Mouse (Mus musculus) neural tube, embryonic 14.5 days (tissue): ENCODE data around the gene Psmd3. TPM values are rescaled to one million over a fixed set of nuclear protein-coding genes. Genes with fewer than 3 reads are reported as not detected.

Experiments used
- ATAC-seq: fragments of 200-750 bp; cut with Nextera tagmentation; 2 replicates; pipeline ENCODE4 v1.8.0; 2017; ENCODE audit warnings: low read depth, mild to moderate bottlenecking, moderate TSS enrichment, moderate library complexity
- H3K27ac ChIP-seq: fragments of 300-500 bp; sonication (generic); 2 replicates; pipeline ENCODE4 v1.5.1; 2014; ENCODE audit warnings: low read depth, mild to moderate bottlenecking, control low read depth, low read length, moderate library complexity, mixed read lengths
- H3K27me3 ChIP-seq: fragments of 300-500 bp; sonication (generic); 2 replicates; pipeline ENCODE4 v1.6.1; 2014; ENCODE audit warnings: low read length; ENCODE audit not compliant: control insufficient read depth, insufficient read depth
- H3K36me3 ChIP-seq: fragments of 300-500 bp; sonication (generic); 2 replicates; pipeline ENCODE4 v1.6.1; 2014; ENCODE audit warnings: low read length, mixed read lengths; ENCODE audit not compliant: control insufficient read depth, insufficient read depth
- H3K4me1 ChIP-seq: fragments of 300-500 bp; sonication (generic); 2 replicates; pipeline ENCODE4 v1.6.1; 2014; ENCODE audit warnings: low read length; ENCODE audit not compliant: control insufficient read depth, insufficient read depth
- H3K4me2 ChIP-seq: fragments of 300-500 bp; sonication (generic); 2 replicates; pipeline ENCODE4 v1.6.1; 2014; ENCODE audit warnings: mild to moderate bottlenecking, low read depth, low read length, control low read depth
- H3K4me3 ChIP-seq: fragments of 300-500 bp; sonication (generic); 2 replicates; pipeline ENCODE4 v1.5.1; 2014; ENCODE audit warnings: low read depth, low read length, control low read depth, mixed read lengths
- H3K9ac ChIP-seq: fragments of 300-500 bp; sonication (generic); replicated peaks from 2 replicates; pipeline ENCODE4 v1.6.1; 2014; ENCODE audit warnings: low read depth, mild to moderate bottlenecking, control low read depth, low read length, mixed read lengths
- H3K9me3 ChIP-seq: fragments of 300-500 bp; sonication (generic); 2 replicates; pipeline ENCODE4 v1.6.1; 2016; ENCODE audit warnings: low read length; ENCODE audit not compliant: control insufficient read depth
- WGBS: fragments of 180-500 bp; shearing (Covaris S2); extraction: QIAGEN DNeasy Blood & Tissue Kit; methylation state at CpG from one replicate; pipeline ENCODE4 v1.1.7; 2014; 5-methylcytosine and 5-hydroxymethylcytosine counted together
- polyA plus RNA-seq: library from polyadenylated mRNA; unstranded; fragments of >200 nt; fragmentation: Nextera tagmentation; extraction: Ambion mirVana; gene quantifications from 2 replicates; pipeline ENCODE4 v1.2.1, GENCODE M21; 2014

The Psmd3 gene
- polyA plus RNA-seq, 1 experiment from 2014 or later: 117 TPM

DNA sequence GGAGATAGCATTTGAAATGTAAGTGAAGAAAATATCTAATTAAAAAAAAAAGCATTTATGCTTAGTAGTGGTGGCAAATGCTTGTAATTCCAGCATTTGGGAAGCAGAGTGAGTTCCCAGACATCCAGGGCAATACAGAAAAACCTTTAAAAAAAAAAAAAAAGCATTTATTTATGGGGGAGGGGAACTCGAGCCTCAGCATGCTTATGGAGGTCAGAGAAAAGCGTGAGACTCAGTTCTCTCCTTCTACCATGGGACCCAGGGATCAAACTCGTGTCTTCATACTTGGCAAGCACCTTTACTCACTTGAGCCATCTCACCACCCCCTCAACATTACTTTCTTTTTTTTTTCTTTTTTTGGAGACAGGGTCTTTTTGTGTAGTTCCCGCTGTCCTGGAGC lies 1.2 kb upstream of the Psmd3 start:
- Histone ChIP-seq H3K27me3 (no peaks in the 10 kb centered on the region), H3K4me2 (0 out of 2 replicates have a peak overlapping the region, but pooled peaks have one; percentile 91), H3K9me3 (no peaks in the 10 kb centered on the region), H3K4me3 (no peak overlapping the region), H3K36me3 (peaks cover 10% of the 10 kb centered on the region), H3K4me1 (peaks cover 7% of the 10 kb centered on the region), H3K27ac (no peak overlapping the region), H3K9ac (no peak overlapping the region)
- WGBS: 83% methylated on average over 4 of the region's 4 CpGs
- no peak for ATAC-seq

DNA sequence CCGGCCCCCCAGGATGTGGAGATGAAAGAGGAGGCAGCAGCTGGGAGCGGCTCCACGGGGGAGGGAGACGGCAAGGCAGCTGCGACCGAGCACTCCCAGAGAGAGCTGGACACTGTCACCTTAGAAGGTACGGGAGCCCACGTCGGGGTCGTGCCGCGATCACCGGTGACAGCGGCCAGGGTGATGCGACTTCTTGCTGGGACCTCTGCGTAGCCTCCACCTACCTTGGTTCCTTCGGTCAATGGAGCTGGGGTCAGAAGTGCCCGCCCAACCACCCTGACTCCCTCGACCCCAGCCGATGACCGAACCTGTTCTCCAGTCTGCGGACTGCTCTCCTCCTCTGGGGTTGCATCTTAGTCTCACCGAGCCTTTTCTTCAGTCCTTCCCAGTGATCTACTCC lies 457 bp downstream of the Psmd3 start:
- peaks cover 26% of the 10 kb centered on the region for H3K36me3 ChIP-seq
- H3K4me2 ChIP-seq: peak overlapping the region; percentile 91
- peak; percentile 22; the same call in 1 of the 2 replicates for ATAC-seq
- peak overlapping the region; percentile 49 for H3K27ac ChIP-seq
- WGBS: 0% methylated on average over 23 of the region's 23 CpGs
- no peaks in the 10 kb centered on the region for H3K9me3 ChIP-seq
- H3K4me3 ChIP-seq: peak overlapping the region; percentile 98
- peaks cover 7% of the 10 kb centered on the region for H3K4me1 ChIP-seq
- no peaks in the 10 kb centered on the region for H3K27me3 ChIP-seq
- peak overlapping the region; percentile 98 for H3K9ac ChIP-seq

DNA sequence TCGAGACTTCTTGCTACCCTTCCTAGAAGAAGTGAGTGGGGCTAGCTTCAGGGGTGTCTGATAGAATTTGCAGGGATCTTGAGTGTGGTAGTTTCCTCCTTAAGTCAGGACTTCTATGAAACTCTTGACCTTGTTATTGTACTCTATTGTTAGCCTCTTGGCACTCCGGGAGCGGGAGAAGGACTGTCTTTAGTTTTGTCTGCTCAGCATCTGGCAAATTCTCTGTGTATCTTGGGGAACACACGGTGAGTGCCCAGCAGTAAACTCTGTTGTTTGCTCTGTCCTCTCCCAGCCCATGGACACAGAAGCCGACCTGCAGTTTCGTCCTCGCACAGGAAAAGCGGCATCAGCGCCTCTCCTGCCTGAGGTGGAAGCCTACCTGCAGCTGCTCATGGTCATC lies 3.3 kb downstream of the Psmd3 start:
- Histone ChIP-seq H3K27ac (no peak overlapping the region), H3K9ac (no peak overlapping the region), H3K27me3 (no peaks in the 10 kb centered on the region), H3K4me3 (no peak overlapping the region), H3K4me1 (peaks cover 7% of the 10 kb centered on the region), H3K36me3 (peaks cover 48% of the 10 kb centered on the region), H3K9me3 (no peaks in the 10 kb centered on the region), H3K4me2 (no peak overlapping the region)
- 90% methylated on average over 9 of the region's 9 CpGs for WGBS
- no peak for ATAC-seq

DNA sequence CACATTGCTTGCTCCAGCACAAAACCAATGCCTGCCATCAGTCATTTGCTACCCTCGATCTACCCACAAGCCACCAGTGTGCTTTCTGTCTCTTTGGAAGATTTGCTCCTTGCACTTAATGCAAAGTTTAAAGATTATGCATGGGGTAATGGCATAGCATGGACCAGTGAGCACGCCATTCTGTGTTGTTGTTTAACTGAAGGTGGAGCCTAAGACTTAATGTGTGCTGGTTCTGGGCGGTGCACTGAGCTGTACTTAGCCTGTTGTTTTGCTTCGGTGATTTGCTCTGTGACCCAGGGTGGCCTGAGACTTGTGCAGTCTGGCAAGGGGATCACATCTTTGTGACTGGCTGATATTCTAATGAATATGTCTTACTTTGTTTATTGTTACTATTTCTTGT lies 4.6 kb downstream of the Psmd3 start:
- Histone ChIP-seq H3K4me3 (no peak overlapping the region), H3K27ac (no peak overlapping the region), H3K4me1 (peaks cover 7% of the 10 kb centered on the region), H3K9ac (no peak overlapping the region), H3K27me3 (no peaks in the 10 kb centered on the region), H3K9me3 (no peaks in the 10 kb centered on the region), H3K36me3 (peaks cover 61% of the 10 kb centered on the region), H3K4me2 (no peak overlapping the region)
- no peak for ATAC-seq
- WGBS: 92% methylated on average over 4 of the region's 4 CpGs

DNA sequence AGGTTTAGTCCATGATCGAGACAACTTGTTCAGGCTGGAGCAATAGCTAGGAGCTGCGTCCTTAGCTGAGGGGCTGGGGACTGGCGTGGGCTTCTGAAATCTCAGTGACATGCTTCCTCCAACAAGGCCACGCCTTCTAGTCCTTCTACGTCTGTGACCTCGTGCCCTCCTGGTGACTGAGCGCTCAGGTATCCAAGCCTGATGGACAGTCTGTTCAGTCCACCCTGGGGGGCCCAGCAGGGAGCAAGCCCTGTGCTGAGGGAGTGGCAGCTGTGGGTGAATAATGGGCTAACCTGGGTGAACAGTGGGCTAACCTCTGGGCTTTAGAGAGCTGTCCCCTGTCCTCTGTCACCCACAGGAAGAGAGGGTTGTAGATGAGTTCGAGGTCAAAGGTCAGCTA lies 5.7 kb downstream of the Psmd3 start:
- peaks cover 7% of the 10 kb centered on the region for H3K4me1 ChIP-seq
- 93% methylated on average over 8 of the region's 8 CpGs for WGBS
- H3K27me3 ChIP-seq: no peaks in the 10 kb centered on the region
- ATAC-seq: no peak
- H3K4me3 ChIP-seq: no peak overlapping the region
- H3K9me3 ChIP-seq: no peaks in the 10 kb centered on the region
- no peak overlapping the region for H3K27ac ChIP-seq
- no peak overlapping the region for H3K4me2 ChIP-seq
- no peak overlapping the region for H3K9ac ChIP-seq
- peaks cover 71% of the 10 kb centered on the region for H3K36me3 ChIP-seq

DNA sequence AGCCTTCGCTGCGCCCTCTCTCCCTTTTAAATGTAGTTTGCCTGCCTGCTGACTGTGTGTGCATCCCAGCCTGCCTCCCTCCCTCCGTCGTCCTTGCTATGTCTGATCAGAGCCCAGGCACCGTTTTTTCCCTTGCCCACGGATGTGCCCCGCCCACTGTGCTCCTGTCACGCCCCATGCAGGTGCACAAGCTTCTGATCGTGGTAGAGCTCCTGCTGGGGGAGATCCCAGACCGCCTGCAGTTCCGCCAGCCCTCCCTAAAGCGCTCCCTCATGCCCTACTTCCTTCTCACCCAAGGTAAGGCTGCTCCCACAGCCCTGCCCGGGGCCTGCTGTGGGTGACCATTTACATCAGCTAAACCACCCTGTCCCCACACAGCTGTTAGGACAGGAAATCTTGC lies 10.8 kb downstream of the Psmd3 start:
- ATAC-seq: no peak
- no peaks in the 10 kb centered on the region for H3K9me3 ChIP-seq
- H3K4me2 ChIP-seq: no peak overlapping the region
- H3K4me3 ChIP-seq: no peak overlapping the region
- no peaks in the 10 kb centered on the region for H3K27me3 ChIP-seq
- H3K27ac ChIP-seq: no peak overlapping the region
- WGBS: 75% methylated on average over 13 of the region's 13 CpGs
- no peak overlapping the region for H3K9ac ChIP-seq
- H3K36me3 ChIP-seq: peaks cover 68% of the 10 kb centered on the region
- H3K4me1 ChIP-seq: no peaks in the 10 kb centered on the region

DNA sequence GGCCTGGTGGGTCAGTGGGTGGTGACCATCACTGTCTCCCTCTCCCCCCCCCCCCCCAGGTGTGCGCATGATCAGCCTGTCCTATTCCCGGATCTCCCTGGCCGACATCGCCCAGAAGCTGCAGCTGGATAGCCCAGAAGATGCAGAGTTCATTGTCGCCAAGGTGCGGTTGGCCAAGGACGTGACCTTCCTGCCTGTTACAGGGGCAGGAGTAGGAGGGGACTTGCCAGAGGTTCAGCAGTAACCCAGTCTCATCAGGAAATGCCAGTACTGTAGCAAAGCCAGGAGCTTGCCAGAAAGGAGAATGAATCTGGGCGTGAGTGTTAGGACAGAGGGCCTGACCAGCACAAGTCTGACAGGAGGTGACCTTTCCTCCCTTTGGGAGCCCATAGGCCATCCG lies 11.4 kb downstream of the Psmd3 start:
- Histone ChIP-seq H3K9me3 (no peaks in the 10 kb centered on the region), H3K4me2 (no peak overlapping the region), H3K27ac (no peak overlapping the region), H3K4me3 (no peak overlapping the region), H3K9ac (no peak overlapping the region), H3K36me3 (peaks cover 66% of the 10 kb centered on the region), H3K27me3 (no peaks in the 10 kb centered on the region), H3K4me1 (no peaks in the 10 kb centered on the region)
- WGBS: 92% methylated on average over 9 of the region's 9 CpGs
- no peak for ATAC-seq

DNA sequence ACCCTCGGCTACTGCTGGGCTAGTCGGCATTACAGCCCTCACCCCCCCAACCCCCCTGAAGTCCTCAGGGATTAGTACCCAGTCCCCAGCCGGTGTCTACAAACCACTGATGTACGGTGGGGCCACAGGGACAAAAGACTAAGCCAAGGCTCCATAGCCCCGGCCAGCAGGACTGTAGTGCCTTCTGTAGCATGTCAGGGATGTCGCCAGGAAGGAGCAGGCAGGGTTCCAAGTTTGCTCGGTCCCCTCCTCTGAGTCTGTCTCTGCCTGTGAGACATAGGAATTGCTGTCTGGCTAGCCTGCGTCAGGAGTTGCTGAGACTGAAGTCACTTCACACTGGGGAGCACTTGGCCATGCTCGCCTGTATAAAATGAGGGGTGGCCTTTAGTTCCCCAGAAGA lies 11.9 kb downstream of the Psmd3 start:
- Histone ChIP-seq H3K27ac (no peak overlapping the region), H3K9me3 (no peaks in the 10 kb centered on the region), H3K4me3 (no peak overlapping the region), H3K4me1 (no peaks in the 10 kb centered on the region), H3K36me3 (peaks cover 63% of the 10 kb centered on the region), H3K9ac (no peak overlapping the region), H3K27me3 (no peaks in the 10 kb centered on the region), H3K4me2 (no peak overlapping the region)
- ATAC-seq: no peak
- WGBS: 90% methylated on average over 9 of the region's 9 CpGs

DNA sequence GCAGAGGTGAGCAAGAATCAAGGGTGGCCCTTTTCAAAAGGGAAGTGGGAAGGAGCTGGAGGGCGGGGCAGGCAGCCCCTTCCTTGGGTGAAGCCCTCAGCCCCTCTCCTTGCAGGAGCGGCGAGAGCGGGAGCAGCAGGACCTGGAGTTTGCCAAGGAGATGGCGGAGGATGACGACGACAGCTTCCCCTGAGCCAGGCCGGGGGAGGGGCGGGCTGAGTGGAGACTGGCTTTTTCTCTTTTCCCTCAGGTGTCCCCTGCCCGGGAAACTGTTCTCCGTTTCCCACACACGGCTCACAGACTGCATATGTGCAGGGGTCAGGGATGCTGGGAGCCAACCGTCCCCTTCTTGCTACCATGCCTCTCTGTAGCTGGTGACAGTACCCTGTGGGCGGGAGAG lies 13.1 kb downstream of the Psmd3 start:
- no peak for ATAC-seq
- Histone ChIP-seq H3K9ac (no peak overlapping the region), H3K4me2 (no peak overlapping the region), H3K27me3 (no peaks in the 10 kb centered on the region), H3K9me3 (no peaks in the 10 kb centered on the region), H3K4me3 (no peak overlapping the region), H3K36me3 (peaks cover 53% of the 10 kb centered on the region), H3K27ac (no peak overlapping the region), H3K4me1 (no peaks in the 10 kb centered on the region)
- WGBS: 75% methylated on average over 14 of the region's 14 CpGs
